Mouse (Mus musculus): ENCODE results near the gene Pisd. TPM values are rescaled to one million over a fixed set of nuclear protein-coding genes. Genes with fewer than 3 reads are reported as not detected.

Pisd gene
- polyA plus RNA-seq, 1 experiment from 2014 or later, result 56.4 TPM

GRCm38 (mm10) chr5:32721316-32721715, 64.1 kb downstream of the Pisd start:
- H3K4me3 ChIP-seq, result no peak overlapping the region
- no peak overlapping the region for H3K9ac ChIP-seq
- H3K9me3 ChIP-seq, result no peaks in the 10 kb centered on the region
- 55% methylated on average over 3 of the region's 3 CpGs for WGBS
- no peaks in the 10 kb centered on the region for H3K27me3 ChIP-seq
- no peak for ATAC-seq (ENCODE audit: insufficient number of reproducible peaks, insufficient read depth, low FRiP score, low TSS enrichment, low read depth)
- no peaks in the 10 kb centered on the region for H3K4me1 ChIP-seq
- H3K27ac ChIP-seq, result no peak overlapping the region
- no peak overlapping the region for H3K4me2 ChIP-seq
- no peaks in the 10 kb centered on the region for H3K36me3 ChIP-seq

GRCm38 (mm10) chr5:32720416-32720815, 65.0 kb downstream of the Pisd start:
- Histone ChIP-seq H3K4me2 (no peak overlapping the region), H3K27me3 (no peaks in the 10 kb centered on the region), H3K4me1 (no peaks in the 10 kb centered on the region), H3K4me3 (no peak overlapping the region), H3K27ac (no peak overlapping the region), H3K36me3 (no peaks in the 10 kb centered on the region), H3K9me3 (no peaks in the 10 kb centered on the region), H3K9ac (no peak overlapping the region)
- ATAC-seq (ENCODE audit: insufficient number of reproducible peaks, insufficient read depth, low FRiP score, low TSS enrichment, low read depth), result no peak
- WGBS, result 75% methylated on average over 9 of the region's 9 CpGs

- no peak for ATAC-seq (ENCODE audit: insufficient number of reproducible peaks, insufficient read depth, low FRiP score, low TSS enrichment, low read depth)
- Histone ChIP-seq H3K4me1 (no peaks in the 10 kb centered on the region), H3K4me2 (no peak overlapping the region), H3K9me3 (no peaks in the 10 kb centered on the region), H3K36me3 (no peaks in the 10 kb centered on the region), H3K27ac (no peak overlapping the region), H3K9ac (no peak overlapping the region), H3K27me3 (no peaks in the 10 kb centered on the region), H3K4me3 (no peak overlapping the region)
- WGBS, result 43% methylated on average over 6 of the region's 6 CpGs
These were observed 66.5 kb downstream of the Pisd start for GRCm38 (mm10) chr5:32718916-32719315.

- Histone ChIP-seq H3K9me3 (no peaks in the 10 kb centered on the region), H3K27ac (no peak overlapping the region), H3K9ac (no peak overlapping the region), H3K4me3 (no peak overlapping the region), H3K36me3 (no peaks in the 10 kb centered on the region), H3K4me2 (no peak overlapping the region), H3K4me1 (peaks cover 6% of the 10 kb centered on the region), H3K27me3 (no peaks in the 10 kb centered on the region)
- no peak for ATAC-seq (ENCODE audit: insufficient number of reproducible peaks, insufficient read depth, low FRiP score, low TSS enrichment, low read depth)
- 48% methylated on average over 1 of the region's 1 CpGs for WGBS
These were observed 67.7 kb downstream of the Pisd start for GRCm38 (mm10) chr5:32717726-32718125.

GRCm38 (mm10) chr5:32713703-32714467, 71.6 kb downstream of the Pisd start:
- Histone ChIP-seq H3K27me3 (no peaks in the 10 kb centered on the region), H3K4me2 (peak overlapping the region; percentile 84), H3K9me3 (no peaks in the 10 kb centered on the region), H3K36me3 (no peaks in the 10 kb centered on the region), H3K4me3 (peak overlapping the region; percentile 61), H3K9ac (peak overlapping the region; percentile 74), H3K27ac (peak overlapping the region; percentile 90), H3K4me1 (peaks cover 9% of the 10 kb centered on the region)
- peak; percentile 96 for ATAC-seq (ENCODE audit: insufficient number of reproducible peaks, insufficient read depth, low FRiP score, low TSS enrichment, low read depth)
- WGBS, result under 1% methylated on average over 55 of the region's 55 CpGs

- H3K27me3 ChIP-seq, result no peaks in the 10 kb centered on the region
- no peak for ATAC-seq (ENCODE audit: insufficient number of reproducible peaks, insufficient read depth, low FRiP score, low TSS enrichment, low read depth)
- peak overlapping the region; percentile 74 for H3K9ac ChIP-seq
- WGBS, result 23% methylated on average over 2 of the region's 2 CpGs
- H3K27ac ChIP-seq, result peak overlapping the region; percentile 90
- H3K4me2 ChIP-seq, result peak overlapping the region; percentile 84
- H3K9me3 ChIP-seq, result no peaks in the 10 kb centered on the region
- peaks cover 9% of the 10 kb centered on the region for H3K4me1 ChIP-seq
- H3K36me3 ChIP-seq, result no peaks in the 10 kb centered on the region
- peak overlapping the region; percentile 61 for H3K4me3 ChIP-seq
These were observed 72.3 kb downstream of the Pisd start for GRCm38 (mm10) chr5:32713042-32713702.

GRCm38 (mm10) chr5:32712221-32713041, 73.0 kb downstream of the Pisd start:
- no peaks in the 10 kb centered on the region for H3K36me3 ChIP-seq
- no peaks in the 10 kb centered on the region for H3K9me3 ChIP-seq
- WGBS, result 66% methylated on average over 4 of the region's 4 CpGs
- no peak overlapping the region for H3K27ac ChIP-seq
- no peaks in the 10 kb centered on the region for H3K27me3 ChIP-seq
- peak overlapping the region; percentile 84 for H3K4me2 ChIP-seq
- H3K9ac ChIP-seq, result no peak overlapping the region
- peak overlapping the region; percentile 61 for H3K4me3 ChIP-seq
- H3K4me1 ChIP-seq, result peaks cover 9% of the 10 kb centered on the region
- no peak for ATAC-seq (ENCODE audit: insufficient number of reproducible peaks, insufficient read depth, low FRiP score, low TSS enrichment, low read depth)

GRCm38 (mm10) chr5:32711485-32711884, 74.0 kb downstream of the Pisd start:
- peaks cover 9% of the 10 kb centered on the region for H3K4me1 ChIP-seq
- WGBS, result 78% methylated on average over 5 of the region's 5 CpGs

GRCm38 (mm10) chr5:32706226-32706780, 79.1 kb downstream of the Pisd start:
- H3K4me2 ChIP-seq, result no peak overlapping the region
- 80% methylated on average over 2 of the region's 2 CpGs for WGBS
- H3K4me3 ChIP-seq, result no peak overlapping the region
- no peaks in the 10 kb centered on the region for H3K36me3 ChIP-seq
- H3K27ac ChIP-seq, result no peak overlapping the region
- H3K9me3 ChIP-seq, result no peaks in the 10 kb centered on the region
- H3K4me1 ChIP-seq, result no peaks in the 10 kb centered on the region
- no peak overlapping the region for H3K9ac ChIP-seq
- no peak for ATAC-seq (ENCODE audit: insufficient number of reproducible peaks, insufficient read depth, low FRiP score, low TSS enrichment, low read depth)
- H3K27me3 ChIP-seq, result no peaks in the 10 kb centered on the region

More at GRCm38 (mm10) chr5:32711485-32711884, 74.0 kb downstream of the Pisd start:
- ATAC-seq (ENCODE audit: insufficient number of reproducible peaks, insufficient read depth, low FRiP score, low TSS enrichment, low read depth), result no peak
- H3K4me3 ChIP-seq, result no peak overlapping the region
- no peak overlapping the region for H3K27ac ChIP-seq
- H3K27me3 ChIP-seq, result no peaks in the 10 kb centered on the region
- H3K36me3 ChIP-seq, result no peaks in the 10 kb centered on the region
- no peaks in the 10 kb centered on the region for H3K9me3 ChIP-seq
- H3K4me2 ChIP-seq, result no peak overlapping the region
- H3K9ac ChIP-seq, result no peak overlapping the region

GRCm38 (mm10) chr5:32697208-32697867, 88.1 kb downstream of the Pisd start:
- no peaks in the 10 kb centered on the region for H3K9me3 ChIP-seq
- H3K27ac ChIP-seq, result no peak overlapping the region
- H3K4me2 ChIP-seq, result no peak overlapping the region
- 70% methylated on average over 5 of the region's 5 CpGs for WGBS
- no peaks in the 10 kb centered on the region for H3K4me1 ChIP-seq
- no peaks in the 10 kb centered on the region for H3K27me3 ChIP-seq
- ATAC-seq (ENCODE audit: insufficient number of reproducible peaks, insufficient read depth, low FRiP score, low TSS enrichment, low read depth), result no peak
- no peak overlapping the region for H3K9ac ChIP-seq
- no peak overlapping the region for H3K4me3 ChIP-seq
- H3K36me3 ChIP-seq, result no peaks in the 10 kb centered on the region

GRCm38 (mm10) chr5:32693411-32693810, 92.0 kb downstream of the Pisd start:
- Histone ChIP-seq H3K27me3 (no peaks in the 10 kb centered on the region), H3K9ac (no peak overlapping the region), H3K4me2 (no peak overlapping the region), H3K36me3 (no peaks in the 10 kb centered on the region), H3K4me3 (no peak overlapping the region), H3K27ac (no peak overlapping the region), H3K9me3 (no peaks in the 10 kb centered on the region), H3K4me1 (no peaks in the 10 kb centered on the region)
- 58% methylated on average over 2 of the region's 2 CpGs for WGBS
- no peak for ATAC-seq (ENCODE audit: insufficient number of reproducible peaks, insufficient read depth, low FRiP score, low TSS enrichment, low read depth)

Data from embryonic facial prominence, embryonic 13.5 days (tissue).